ENCODE assay signal across 14 mouse cellular contexts in the genomic region with DNA sequence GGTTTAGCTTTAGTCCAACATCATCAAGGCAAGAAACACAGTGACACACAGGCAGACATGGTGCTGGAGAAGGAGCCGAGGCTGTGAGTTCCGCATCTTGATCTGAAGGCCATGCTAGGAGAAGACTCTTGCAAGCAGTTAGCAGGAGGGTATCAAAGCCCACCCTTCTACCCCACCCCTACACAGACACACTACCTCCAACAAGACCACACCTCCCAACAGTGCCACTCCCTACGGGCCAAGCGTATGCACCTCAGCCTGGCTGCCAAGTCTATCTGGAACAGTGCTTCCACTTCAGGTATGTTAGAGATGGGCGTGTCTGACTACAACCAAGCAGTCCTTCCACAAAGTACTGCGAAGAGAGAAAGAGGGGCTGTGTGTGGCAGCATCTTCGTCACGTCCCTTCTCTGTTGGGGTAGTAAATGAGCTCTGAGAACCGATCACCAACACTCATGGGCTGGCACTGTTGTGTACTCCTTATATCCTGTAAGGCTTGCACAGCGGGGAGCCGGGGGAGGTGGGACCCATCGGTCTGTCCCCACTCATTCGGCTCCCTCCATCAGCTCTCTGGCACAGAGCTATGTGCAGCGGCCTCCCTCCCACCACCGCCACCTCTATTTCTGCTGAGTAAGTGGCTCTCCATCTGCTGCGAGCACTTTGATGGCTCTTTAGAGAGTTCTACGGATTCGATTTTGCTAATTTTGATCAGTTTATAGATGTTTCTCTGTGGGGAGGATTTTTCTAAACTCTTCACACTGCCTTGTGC. TPM values are rescaled to one million over a fixed set of nuclear protein-coding genes. Genes with fewer than 3 reads are reported as not detected.
A peak's percentile ranks its signal among the peaks of the same experiment; 100 is the strongest.
DNase-seq lines count a peak whose midpoint lies in the region; ATAC-seq and TF ChIP-seq lines count a peak whose summit lies in the region.
"Had no signal": no experiment of that assay in that cellular context is flagged by ENCODE, and none has a peak within 500 bp of the region (broad histone marks: within the 10 kb centered on the region; RNA-seq: fewer than 3 reads in every experiment).

No protein-coding gene starts in this region.

- WGBS in hindbrain, embryonic 15.5 days = 74% methylated on average over 18 of the region's 18 CpGs
- 83% methylated on average over 18 of the region's 18 CpGs for WGBS in hindbrain, embryonic 12.5 days
- 84% methylated on average over 18 of the region's 18 CpGs for WGBS in midbrain, embryonic 13.5 days
- 89% methylated on average over 18 of the region's 18 CpGs for WGBS in midbrain, postnatal 0 days

- no peak overlapping the region for H3K27ac ChIP-seq in hindbrain, embryonic 15.5 days (replicated peaks)
- no peak overlapping the region for H3K27ac ChIP-seq in hindbrain, embryonic 12.5 days
- no peak overlapping the region for H3K27ac ChIP-seq in midbrain, embryonic 13.5 days
- H3K27ac ChIP-seq in midbrain, postnatal 0 days (ENCODE audit: low read depth, low read length) = no peak overlapping the region
- H3K27ac ChIP-seq: liver, embryonic 13.5 days had no signal

- H3K36me3 ChIP-seq in hindbrain, embryonic 15.5 days = no peaks in the 10 kb centered on the region
- no peaks in the 10 kb centered on the region for H3K36me3 ChIP-seq in hindbrain, embryonic 12.5 days
- H3K36me3 ChIP-seq in midbrain, embryonic 13.5 days = no peaks in the 10 kb centered on the region
- no peaks in the 10 kb centered on the region for H3K36me3 ChIP-seq in midbrain, postnatal 0 days (ENCODE audit: insufficient read depth, low read length)
- H3K36me3 ChIP-seq: liver, embryonic 13.5 days had no signal

- H3K9ac ChIP-seq in hindbrain, embryonic 15.5 days = no peak overlapping the region
- no peak overlapping the region for H3K9ac ChIP-seq in hindbrain, embryonic 12.5 days
- no peak overlapping the region for H3K9ac ChIP-seq in midbrain, embryonic 13.5 days (replicated peaks)
- H3K9ac ChIP-seq in midbrain, postnatal 0 days (replicated peaks; ENCODE audit: low read length, poor library complexity, severe bottlenecking) = no peak overlapping the region
- H3K9ac ChIP-seq: liver, embryonic 13.5 days had no signal

- H3K4me3 ChIP-seq in hindbrain, embryonic 15.5 days = no peak overlapping the region
- no peak overlapping the region for H3K4me3 ChIP-seq in hindbrain, embryonic 12.5 days
- no peak overlapping the region for H3K4me3 ChIP-seq in midbrain, embryonic 13.5 days (replicated peaks)
- no peak overlapping the region for H3K4me3 ChIP-seq in midbrain, postnatal 0 days (ENCODE audit: low read depth, low read length)
- H3K4me3 ChIP-seq: liver, embryonic 13.5 days had no signal

- H3K27me3 ChIP-seq in hindbrain, embryonic 15.5 days = no peaks in the 10 kb centered on the region
- no peaks in the 10 kb centered on the region for H3K27me3 ChIP-seq in hindbrain, embryonic 12.5 days
- H3K27me3 ChIP-seq in midbrain, embryonic 13.5 days = no peaks in the 10 kb centered on the region
- H3K27me3 ChIP-seq in midbrain, postnatal 0 days (ENCODE audit: insufficient read depth, low read length) = no peaks in the 10 kb centered on the region

- H3K4me2 ChIP-seq in hindbrain, embryonic 15.5 days = no peak overlapping the region
- H3K4me2 ChIP-seq in hindbrain, embryonic 12.5 days (replicated peaks) = no peak overlapping the region
- no peak overlapping the region for H3K4me2 ChIP-seq in midbrain, embryonic 13.5 days (replicated peaks)
- no peak overlapping the region for H3K4me2 ChIP-seq in midbrain, postnatal 0 days (ENCODE audit: low read depth, low read length, poor library complexity, severe bottlenecking)
- H3K4me2 ChIP-seq: liver, embryonic 13.5 days had no signal

- no peak for DNase-seq in midbrain, postnatal 0 days (ENCODE audit: low spot score)
- peak; percentile 53 for DNase-seq in layer of hippocampus, adult 9-11 months
- peak; percentile 11 for DNase-seq in right cerebral cortex, postnatal 14 days
- DNase-seq: cerebellum, adult 9-11 months; heart, postnatal 4 days; kidney, adult 2 months; liver, embryonic 13.5 days had no signal

- H3K4me1 ChIP-seq in hindbrain, embryonic 15.5 days (replicated peaks) = no peaks in the 10 kb centered on the region
- no peaks in the 10 kb centered on the region for H3K4me1 ChIP-seq in hindbrain, embryonic 12.5 days
- no peaks in the 10 kb centered on the region for H3K4me1 ChIP-seq in midbrain, embryonic 13.5 days (replicated peaks)
- H3K4me1 ChIP-seq in midbrain, postnatal 0 days (ENCODE audit: insufficient read depth, low read length) = no peaks in the 10 kb centered on the region
- H3K4me1 ChIP-seq: liver, embryonic 13.5 days had no signal

- no peak for TF ChIP-seq CTCF in midbrain, postnatal 0 days (IDR thresholded peaks at IDR 0.05)

- no peaks in the 10 kb centered on the region for H3K9me3 ChIP-seq in hindbrain, embryonic 15.5 days
- no peaks in the 10 kb centered on the region for H3K9me3 ChIP-seq in hindbrain, embryonic 12.5 days (replicated peaks)
- no peaks in the 10 kb centered on the region for H3K9me3 ChIP-seq in midbrain, embryonic 13.5 days
- no peaks in the 10 kb centered on the region for H3K9me3 ChIP-seq in midbrain, postnatal 0 days (ENCODE audit: low read length)
- H3K9me3 ChIP-seq: liver, embryonic 13.5 days had no signal

- peak; percentile 74; the same call in 1 of the 2 replicates for ATAC-seq in hindbrain, embryonic 15.5 days (ENCODE audit: low FRiP score, low read depth)
- ATAC-seq in hindbrain, embryonic 12.5 days (ENCODE audit: low FRiP score) = no peak
- ATAC-seq in midbrain, embryonic 13.5 days = 0 out of 2 replicates have a peak, but pooled peaks have one; percentile 14
- ATAC-seq in midbrain, postnatal 0 days (ENCODE audit: low FRiP score) = no peak
- no peak for ATAC-seq in granulocyte monocyte progenitor cell, adult 5-6 weeks (replicated peaks; ENCODE audit: poor library complexity, severe bottlenecking)

RNA-seq across cellular contexts. Expression of gene Fam50b, which starts 33.1 kb away (rescaled TPM):
- polyA plus RNA-seq in hindbrain, embryonic 15.5 days (2015; fragmentation: Nextera tagmentation; extraction: Ambion mirVana) = not detected in 2 replicates
- 0.17 TPM in 1 of 2 replicates, not detected in the other for polyA plus RNA-seq in hindbrain, embryonic 12.5 days (2016; fragmentation: Nextera tagmentation; extraction: Ambion mirVana)
- not detected in 2 replicates for polyA plus RNA-seq in midbrain, embryonic 13.5 days (2015; fragmentation: Nextera tagmentation; extraction: Ambion mirVana)
- 0.66 TPM in 1 of 2 replicates, not detected in the other for total RNA-seq in midbrain, postnatal 0 days (2014; rRNA removed)
- polyA plus RNA-seq in midbrain, postnatal 0 days (2015; fragmentation: Nextera tagmentation; extraction: Ambion mirVana) = not detected in 2 replicates
- not detected in 2 replicates for total RNA-seq in granulocyte monocyte progenitor cell, adult 5-6 weeks (2014; fragmentation: Nextera tagmentation)
- total RNA-seq in granulocyte monocyte progenitor cell, adult 5-6 weeks (2017) = not detected in 2 replicates
- total RNA-seq: heart, adult 8-10 months; heart, postnatal 4 days; left cerebral cortex, adult 8-10 months; megakaryocyte, adult 5-6 weeks had no signal
- polyA plus RNA-seq: liver, embryonic 13.5 days had no signal

Comparison
In these comparisons a context has a peak if more than half of its experiments do, and no peak if none do; other contexts are left out.
1. ATAC-seq: peak in hindbrain, embryonic 15.5 days (single experiment) and midbrain, embryonic 13.5 days (single experiment); none in hindbrain, embryonic 12.5 days (single experiment), midbrain, postnatal 0 days (single experiment) and granulocyte monocyte progenitor cell, adult 5-6 weeks (single experiment).